In genomic region chr8:120759847-120760246, GRCm38 (mm10) we compare ENCODE assay signal across 27 mouse cellular contexts. TPM values are rescaled to one million over a fixed set of nuclear protein-coding genes. Genes with fewer than 3 reads are reported as not detected.
DNase-seq lines count a peak whose midpoint lies in the region; TF ChIP-seq lines count a peak whose summit lies in the region.
"Had no signal": no experiment of that assay in that cellular context is flagged by ENCODE, and none has a peak within 500 bp of the region (broad histone marks: within the 10 kb centered on the region; RNA-seq: fewer than 3 reads in every experiment).

No protein-coding gene starts in this region.

- H3K79me2 ChIP-seq in macrophage (ENCODE audit: inconsistent target): no peaks in the 10 kb centered on the region

- H3K4me3 ChIP-seq in spleen, adult 2 months (ENCODE audit: extremely low read depth, insufficient read depth, insufficient read length): no peak overlapping the region
- H3K4me3 ChIP-seq in macrophage (ENCODE audit: inconsistent target): no peak overlapping the region
- H3K4me3 ChIP-seq: embryonic facial prominence, embryonic 10.5 days; embryonic facial prominence, embryonic 13.5 days; erythroblast, embryonic 14.5 days; forebrain, embryonic 12.5 days; forebrain, embryonic 15.5 days; heart, adult 2 months; heart, embryonic 10.5 days; heart, embryonic 13.5 days had no signal

- 43% methylated on average over 6 of the region's 6 CpGs for WGBS in spleen, adult 2 months
- 55% methylated on average over 6 of the region's 6 CpGs for WGBS in macrophage (ENCODE audit: missing documents)

- H3K27ac ChIP-seq in spleen, adult 2 months (ENCODE audit: insufficient read depth, low read length): peak overlapping the region; percentile 95
- peak overlapping the region; percentile 15; the same call in 1 of the 2 replicates for H3K27ac ChIP-seq in macrophage
- H3K27ac ChIP-seq: embryonic facial prominence, embryonic 10.5 days; embryonic facial prominence, embryonic 13.5 days; forebrain, embryonic 12.5 days; forebrain, embryonic 15.5 days; heart, adult 2 months; heart, embryonic 10.5 days; heart, embryonic 13.5 days; hindbrain, embryonic 14.5 days; hindbrain, postnatal 0 days had no signal

- H3K4me1 ChIP-seq in spleen, adult 2 months (ENCODE audit: control insufficient read depth, insufficient read depth, insufficient read length): peaks cover 68% of the 10 kb centered on the region
- H3K4me1 ChIP-seq: forebrain, embryonic 15.5 days had no signal

- peaks cover 13% of the 10 kb centered on the region for H3K36me3 ChIP-seq in spleen, adult 2 months (ENCODE audit: control insufficient read depth, insufficient read depth, low read length)
- H3K36me3 ChIP-seq in macrophage (ENCODE audit: inconsistent target): peaks cover 16% of the 10 kb centered on the region
- peaks cover 5% of the 10 kb centered on the region for H3K36me3 ChIP-seq in splenic B cell, adult 2 months (ENCODE audit: control insufficient read depth, insufficient read depth, low read length, poor library complexity, severe bottlenecking)
- H3K36me3 ChIP-seq: embryonic facial prominence, embryonic 10.5 days; embryonic facial prominence, embryonic 13.5 days; forebrain, embryonic 12.5 days; forebrain, embryonic 15.5 days; heart, embryonic 10.5 days had no signal

- no peaks in the 10 kb centered on the region for H3K27me3 ChIP-seq in spleen, adult 2 months (ENCODE audit: control insufficient read depth, insufficient read depth, low read length)
- H3K27me3 ChIP-seq in splenic B cell, adult 2 months (ENCODE audit: control insufficient read depth, insufficient read depth, low read length, poor library complexity, severe bottlenecking): no peaks in the 10 kb centered on the region
- H3K27me3 ChIP-seq: embryonic facial prominence, embryonic 13.5 days; forebrain, embryonic 15.5 days had no signal

- DNase-seq in adrenal gland, adult 2 months: peak; percentile 65
- DNase-seq in adrenal gland, adult 18-20 months (ENCODE audit: low spot score in 2 of 2): no peak
- no peak for DNase-seq in spleen, adult 2 months (ENCODE audit: low read depth in 1 of 2, low spot score in 2 of 2)
- no peak for DNase-seq in spleen, postnatal 4 days (ENCODE audit: low spot score in 2 of 2)
- DNase-seq in splenic B cell, adult 2 months (ENCODE audit: low read depth, low spot score): peak; percentile 67
- DNase-seq in right cerebral cortex, adult 2 months (ENCODE audit: low spot score in 2 of 2): no peak
- DNase-seq in kidney, adult 18-20 months: no peak
- DNase-seq: cerebellum, adult 11 months; cerebellum, adult 2 months; cerebellum, postnatal 10 days; cerebellum, postnatal 36 days; embryo, embryonic 11 days; gastrocnemius, postnatal 25 days; heart, postnatal 14 days; heart, postnatal 4 days had no signal

- TF ChIP-seq POLR2A in spleen, adult 2 months (IDR thresholded peaks at IDR 0.05; ENCODE audit: low read depth, low read length): no peak

- no peak for TF ChIP-seq CTCF in spleen, adult 2 months (IDR thresholded peaks at IDR 0.05; ENCODE audit: extremely low read depth, insufficient read depth, insufficient read length, insufficient replicate concordance)

RNA-seq across cellular contexts. Expression of gene Irf8, which starts 23.7 kb away (rescaled TPM):
- 10 to 100 TPM; 11.9 to 41.9 TPM for total RNA-seq in adrenal gland, adult 2 months (2021)
- polyA plus RNA-seq in adrenal gland, adult 2 months (2012; rRNA removed): 49.1 and 74.7 TPM in 2 replicates
- total RNA-seq in adrenal gland, adult 18-20 months (2021): 10 to 100 TPM; 16.1 to 46.0 TPM
- polyA plus RNA-seq in spleen, adult 2 months (2012; rRNA removed): 255 and 267 TPM in 2 replicates
- 1,000 to 10,000 TPM in 1 of 26 experiments, 100 to 1,000 TPM in 20, 10 to 100 TPM in 5; 46.2 to 1,418 (median 239) TPM for total RNA-seq in macrophage (2018; cell fraction: chromatin; rRNA removed)
- total RNA-seq in macrophage (2018; cell fraction: cytosol; rRNA removed): 100 to 1,000 TPM in 24 of 26 experiments, 10 to 100 TPM in 2; 97.5 to 257 (median 185) TPM
- total RNA-seq in macrophage (2018; cell fraction: nucleus; rRNA removed): 1,000 to 10,000 TPM in 1 of 26 experiments, 100 to 1,000 TPM in 19, 10 to 100 TPM in 6; 76.1 to 1,152 (median 159) TPM
- polyA plus RNA-seq in macrophage (2018): 116 to 212 TPM (median 193 TPM) in 3 replicates
- total RNA-seq: MEL had no signal

Comparison
In these comparisons a context has a peak if more than half of its experiments do, and no peak if none do; other contexts are left out.
1. DNase-seq: peak in adrenal gland, adult 2 months (single experiment) and splenic B cell, adult 2 months (single experiment); none in adrenal gland, adult 18-20 months (0 of 2), spleen, adult 2 months (0 of 2), spleen, postnatal 4 days (0 of 2), right cerebral cortex, adult 2 months (0 of 2) and kidney, adult 18-20 months (single experiment).